Mouse (Mus musculus) testis, adult 2 months (tissue): Measurements from ENCODE around the gene Acat1.

Experiments used
- CTCF ChIP-seq: fragments of 200-500 bp; IDR thresholded peaks from 2 replicates; pipeline ENCODE4 v1.5.1; 2012; ENCODE audit warnings: low read depth, mild to moderate bottlenecking, inconsistent platforms, low read length, moderate library complexity; ENCODE audit not compliant: control insufficient read depth, insufficient read depth, insufficient replicate concordance
- POLR2A ChIP-seq: fragments of 200-500 bp; IDR thresholded peaks from 2 replicates; pipeline ENCODE4 v1.6.1; 2012; ENCODE audit warnings: low read depth, mild to moderate bottlenecking, inconsistent platforms, low read length, moderate library complexity; ENCODE audit not compliant: control insufficient read depth

- no peak for TF ChIP-seq POLR2A
- TF ChIP-seq CTCF = no peak
Observed at GRCm38 (mm10) chr9:53601541-53601940, 8.6 kb downstream of the Acat1 start.
